Mouse (Mus musculus) B cell, adult 2 months (primary cell): Measurements from ENCODE around the gene Cars.
A peak's percentile ranks its signal among the peaks of the same experiment; 100 is the strongest.
"Not testable (repeated sequence)": the region's sequence is repeated elsewhere in the genome, so short reads cannot be mapped to it uniquely, and the experiment has no call there.

Source experiments
- DNase-seq, 2 experiments: peaks; one replicate each; pipeline ENCODE4 v3.0.0; 2022

Cars gene

DNA sequence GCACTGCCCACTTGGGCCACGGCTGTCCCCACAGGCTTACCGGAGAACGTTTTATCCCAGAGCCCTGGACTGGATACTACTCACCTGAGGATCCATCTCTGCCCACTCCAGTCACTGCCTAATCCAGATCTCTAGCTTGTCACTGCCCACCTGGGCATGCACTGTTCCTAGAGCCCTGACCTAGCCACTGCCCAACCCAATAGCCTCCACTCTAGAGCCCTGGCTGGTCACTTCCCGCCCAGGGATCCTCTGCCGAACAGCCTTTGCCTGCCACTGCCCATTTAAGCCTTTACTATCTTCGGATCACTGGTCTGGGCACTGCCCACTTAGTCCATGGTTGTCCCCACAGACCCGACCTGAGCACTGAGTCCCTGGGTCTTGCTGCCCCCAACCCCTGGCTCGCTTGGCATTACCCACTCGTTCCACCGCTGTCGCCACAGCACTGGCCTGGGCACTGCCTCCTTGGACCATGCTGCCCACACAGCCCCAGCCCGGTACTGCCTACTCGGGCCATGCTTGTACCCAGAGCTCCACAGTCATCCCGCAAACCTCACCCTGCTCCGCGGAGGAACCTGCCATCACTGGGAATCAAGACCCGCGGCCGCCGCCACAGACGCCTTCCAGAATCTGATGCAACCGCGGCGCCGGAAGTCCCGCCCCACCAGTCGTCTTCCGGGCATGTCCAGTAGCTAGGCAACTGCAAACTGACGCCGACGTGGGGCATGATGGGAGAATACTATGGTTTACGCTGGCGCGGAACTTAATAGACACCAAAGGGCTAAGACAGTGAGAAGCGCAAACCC is at the start of gene Cars:
Gene Cars (minus strand): TSS at position 663 of the 803 bp plus-strand sequence.
- peak; percentile 97 for DNase-seq

DNA sequence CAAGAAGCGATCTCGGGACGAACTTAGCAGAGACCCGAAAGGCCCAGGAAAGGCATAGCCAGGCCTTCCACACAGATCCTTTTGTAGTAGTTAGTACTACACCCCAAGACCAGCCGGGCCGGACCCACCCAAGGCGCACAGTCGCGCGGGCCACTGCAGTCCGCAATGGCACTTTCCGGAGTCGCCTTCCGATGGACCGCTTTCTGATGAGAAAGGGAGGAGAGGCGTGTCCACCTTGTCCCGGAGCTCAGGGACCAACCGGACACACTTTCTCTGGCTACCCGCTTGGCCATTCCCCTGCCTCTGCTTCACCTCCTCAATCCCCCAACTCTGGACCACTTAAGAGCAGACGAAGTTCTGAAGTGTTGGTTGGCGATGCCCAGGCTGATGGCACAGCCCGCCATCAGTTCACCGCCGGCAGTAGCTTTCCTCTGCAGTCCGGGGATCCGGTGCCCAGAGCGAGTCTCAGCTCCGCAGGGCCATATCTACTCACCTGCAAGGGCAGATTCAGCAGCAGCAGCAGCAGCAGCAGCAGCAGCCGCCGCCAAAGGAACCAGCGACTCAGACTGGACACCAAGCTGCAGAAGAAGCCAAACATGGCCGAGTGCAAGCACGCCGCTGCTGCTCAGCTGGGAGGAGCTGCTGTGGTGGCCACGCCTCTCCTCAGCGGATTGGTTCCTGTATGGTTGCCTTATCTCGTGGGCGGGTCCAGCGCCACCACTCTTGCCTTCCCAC is 49.3 kb upstream of the Cars start, which contains the start of gene Tnfrsf22:
Gene Tnfrsf22 (minus strand): TSS at position 628 of the 735 bp plus-strand sequence.
- peak; percentile 85 to 88 for DNase-seq

DNA sequence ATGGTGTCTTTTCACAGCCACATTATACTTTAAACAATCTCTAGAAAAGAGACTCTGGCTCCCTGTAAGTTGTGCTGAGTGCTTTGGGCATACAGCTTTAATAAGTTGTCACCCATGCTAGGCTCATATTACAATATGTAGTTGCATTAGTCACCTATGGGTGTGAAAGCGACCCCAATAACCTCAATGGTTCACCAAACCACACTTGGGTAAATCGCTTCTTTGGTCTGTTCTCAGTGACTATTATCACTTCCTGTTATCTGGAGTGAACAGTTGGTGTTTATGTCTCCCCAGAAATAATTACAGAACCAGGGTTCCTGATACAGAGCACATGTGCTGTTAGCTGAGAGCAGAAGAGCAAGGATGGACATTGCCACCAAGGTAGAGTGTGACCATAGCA is 44.1 kb upstream of the Cars start:
- not testable (repeated sequence) for DNase-seq

DNA sequence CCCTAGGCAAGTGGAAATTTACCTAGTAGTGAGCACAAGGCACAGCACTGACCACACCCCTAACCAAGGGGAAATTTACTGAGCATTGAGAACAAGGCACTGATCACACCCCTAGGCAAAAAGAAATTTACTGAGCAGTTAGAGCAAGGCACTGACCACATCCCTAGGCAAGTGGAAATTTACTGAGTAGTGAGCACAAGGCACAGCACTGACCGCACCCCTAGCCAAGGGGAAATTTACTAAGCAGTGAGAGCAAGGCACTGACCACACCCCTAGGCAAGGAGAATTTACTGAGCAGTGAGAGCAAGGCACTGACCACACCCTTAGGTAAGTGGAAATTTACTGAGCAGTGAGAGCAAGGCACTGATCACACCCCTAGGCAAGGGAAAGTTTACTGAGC is 36.8 kb upstream of the Cars start:
- no peak for DNase-seq

DNA sequence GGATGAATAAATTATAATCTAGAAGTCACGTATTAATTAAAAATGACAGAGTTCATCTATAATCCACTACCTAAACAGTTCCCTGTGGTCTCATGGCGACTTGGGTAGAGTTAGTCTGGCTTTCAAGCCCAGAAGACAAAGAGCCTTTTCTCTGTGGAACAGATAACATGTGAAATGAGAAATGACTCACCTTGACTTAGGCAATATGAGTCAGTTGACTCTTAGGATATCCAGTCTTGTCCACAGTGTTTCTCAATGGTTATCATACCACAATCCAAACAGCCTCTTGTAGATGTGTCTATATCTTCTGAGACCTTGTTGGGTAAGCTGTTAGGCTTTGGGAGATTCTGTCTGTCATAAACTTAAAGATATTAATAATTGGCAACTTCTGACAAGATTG is 31.6 kb upstream of the Cars start:
- no peak for DNase-seq

DNA sequence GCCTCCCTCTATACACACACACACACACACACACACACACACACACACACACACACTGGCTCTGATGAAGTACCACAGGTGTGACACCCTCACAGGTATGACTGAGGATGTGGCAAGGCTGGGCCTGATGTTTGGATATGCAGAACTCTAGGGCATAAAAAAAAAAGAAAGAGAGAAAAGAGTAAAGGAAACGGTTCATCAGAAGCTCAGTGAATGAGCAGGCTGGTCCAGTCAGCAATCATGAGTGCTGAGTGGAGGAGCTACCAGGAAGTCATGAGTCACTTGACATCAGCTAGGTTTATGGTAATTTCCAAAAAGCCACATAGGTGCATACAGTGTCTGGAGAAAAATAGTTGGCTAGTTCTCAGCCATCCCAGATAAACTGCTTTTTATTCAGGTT is 29.6 kb upstream of the Cars start:
- peak in 1 of 2 experiments; percentile 14 for DNase-seq

DNA sequence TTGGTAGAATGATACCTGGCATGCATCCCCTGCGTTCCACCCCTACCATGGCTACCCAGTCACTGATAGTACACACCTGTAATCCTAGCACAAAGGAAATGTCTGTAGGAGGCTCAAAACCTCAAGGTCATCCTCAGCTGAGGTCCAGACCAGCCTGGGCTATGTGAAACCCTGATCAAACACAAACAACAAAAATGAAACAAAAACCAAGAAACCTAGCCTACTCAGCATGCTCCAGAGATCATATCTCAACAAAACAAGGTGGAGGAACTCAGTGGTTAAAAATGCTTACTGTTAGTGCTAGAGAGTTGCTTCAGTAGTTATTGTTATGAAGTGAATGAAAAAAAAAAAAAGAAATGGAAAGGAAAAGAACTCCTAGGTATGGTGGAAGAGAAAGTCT is 28.6 kb upstream of the Cars start, which contains the start of gene Tnfrsf26:
Gene Tnfrsf26 (minus strand): TSS at position 183 of the 400 bp plus-strand sequence.
- peak in 1 of 2 experiments; percentile 23 for DNase-seq

DNA sequence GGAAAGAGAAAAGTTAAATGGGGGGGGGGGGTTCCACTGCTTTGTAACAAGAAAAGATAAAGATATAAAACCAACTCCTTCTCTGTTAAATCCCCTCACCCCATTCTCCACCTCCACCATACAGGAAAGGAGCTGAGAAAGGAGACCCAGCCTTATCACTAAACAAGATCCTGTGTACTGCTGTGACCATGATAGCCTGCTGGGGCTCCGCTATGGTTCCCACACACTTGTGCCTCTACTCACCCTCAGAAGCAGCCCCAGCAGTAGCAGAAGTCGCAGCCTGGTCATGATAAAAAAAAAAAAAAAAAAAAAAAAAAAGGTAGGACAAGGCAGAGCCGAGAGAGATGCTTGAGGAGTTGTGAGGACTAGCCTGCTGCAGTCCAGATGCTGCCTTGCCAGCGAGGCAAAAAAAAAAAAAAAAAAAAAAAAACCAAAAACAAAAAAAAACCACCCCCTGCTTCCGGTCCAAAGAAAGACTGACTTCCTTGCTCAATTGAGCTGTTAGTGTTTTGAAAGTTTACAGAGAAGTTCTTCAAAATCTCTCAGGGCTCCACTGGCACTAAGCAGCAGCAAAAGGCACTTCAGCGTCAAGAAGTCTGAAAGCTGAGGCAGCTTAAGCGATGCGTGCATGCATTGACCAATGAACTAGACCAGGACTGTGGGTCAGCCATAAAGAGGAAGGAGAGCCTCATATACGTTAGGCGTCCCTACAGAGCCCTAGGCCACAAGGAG is 27.8 kb upstream of the Cars start:
- DNase-seq, result peak; percentile 44 to 50

DNA sequence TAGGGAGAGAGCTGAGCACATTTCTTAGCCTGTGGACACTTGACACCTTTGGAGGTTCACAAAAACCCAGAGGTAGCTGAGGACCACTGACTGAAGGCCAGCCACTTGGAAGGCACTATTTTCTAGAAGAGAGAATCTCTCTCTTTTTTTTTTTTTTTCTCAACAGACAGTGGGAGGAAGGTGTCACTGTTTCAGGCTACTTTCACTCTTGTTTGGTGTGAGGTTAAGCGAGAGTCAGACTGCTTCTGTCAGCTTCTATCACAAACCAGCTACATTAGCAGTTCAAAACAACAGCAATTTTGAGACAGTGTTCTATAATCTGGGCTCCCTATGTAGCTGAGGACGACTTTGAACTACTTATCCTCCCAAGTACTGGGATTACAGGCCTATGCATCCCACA is 26.3 kb upstream of the Cars start:
- no peak for DNase-seq

DNA sequence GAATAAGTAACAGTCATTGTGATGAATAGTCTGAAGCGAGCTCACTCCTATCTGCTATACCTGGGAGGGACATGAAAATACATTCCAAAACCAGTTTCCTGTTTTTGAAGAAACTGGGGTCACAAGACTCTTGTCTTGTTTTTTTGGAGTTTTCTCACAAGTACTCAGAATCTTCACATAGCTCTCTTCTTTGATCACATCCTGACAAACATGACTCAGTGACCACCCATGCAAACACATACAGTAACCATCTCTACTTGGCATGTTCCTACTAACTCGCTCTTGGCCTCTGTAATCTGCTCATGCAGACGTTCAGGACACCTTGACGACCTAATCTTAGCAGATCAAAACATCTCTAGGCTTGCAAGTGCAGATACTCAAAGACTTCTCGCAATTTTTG is 25.3 kb upstream of the Cars start:
- no peak for DNase-seq

DNA sequence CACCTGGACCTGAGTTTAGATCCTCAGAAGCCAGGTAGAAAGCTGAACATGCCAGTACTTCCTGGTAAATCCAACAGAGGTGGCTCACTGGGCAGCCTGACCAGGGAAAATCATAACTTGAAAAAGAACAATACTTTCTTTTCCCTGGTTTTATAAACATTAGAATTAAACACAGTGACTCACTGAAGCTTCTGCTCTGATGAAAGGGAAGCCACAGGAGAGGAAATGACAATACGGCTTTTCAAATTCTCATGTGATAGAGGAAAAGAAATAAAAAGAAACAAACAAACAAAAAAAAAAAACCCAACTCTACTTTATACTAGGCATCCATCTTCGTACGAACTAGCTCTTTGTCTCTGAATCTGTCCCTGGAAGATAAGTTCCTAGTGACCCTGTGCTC is 24.7 kb upstream of the Cars start:
- DNase-seq, result no peak

DNA sequence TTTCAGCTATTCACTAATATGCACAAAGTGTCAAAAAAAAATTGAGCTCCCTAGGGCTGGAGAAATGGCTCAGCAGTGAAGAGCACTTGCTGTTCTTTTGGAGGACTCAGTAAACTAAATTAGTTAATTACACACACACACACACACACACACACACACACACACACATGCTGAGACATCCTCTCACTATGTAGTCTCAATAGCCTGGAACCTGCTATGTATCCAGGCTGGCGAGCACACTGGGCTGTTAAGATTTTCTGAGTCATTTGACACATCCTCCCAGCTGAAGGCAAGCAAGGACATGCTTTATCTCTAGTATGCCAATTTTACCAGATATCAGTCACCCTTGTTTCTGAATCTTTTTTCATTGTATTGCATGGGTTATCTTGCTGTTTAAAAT is 21.1 kb upstream of the Cars start:
- DNase-seq, result no peak

DNA sequence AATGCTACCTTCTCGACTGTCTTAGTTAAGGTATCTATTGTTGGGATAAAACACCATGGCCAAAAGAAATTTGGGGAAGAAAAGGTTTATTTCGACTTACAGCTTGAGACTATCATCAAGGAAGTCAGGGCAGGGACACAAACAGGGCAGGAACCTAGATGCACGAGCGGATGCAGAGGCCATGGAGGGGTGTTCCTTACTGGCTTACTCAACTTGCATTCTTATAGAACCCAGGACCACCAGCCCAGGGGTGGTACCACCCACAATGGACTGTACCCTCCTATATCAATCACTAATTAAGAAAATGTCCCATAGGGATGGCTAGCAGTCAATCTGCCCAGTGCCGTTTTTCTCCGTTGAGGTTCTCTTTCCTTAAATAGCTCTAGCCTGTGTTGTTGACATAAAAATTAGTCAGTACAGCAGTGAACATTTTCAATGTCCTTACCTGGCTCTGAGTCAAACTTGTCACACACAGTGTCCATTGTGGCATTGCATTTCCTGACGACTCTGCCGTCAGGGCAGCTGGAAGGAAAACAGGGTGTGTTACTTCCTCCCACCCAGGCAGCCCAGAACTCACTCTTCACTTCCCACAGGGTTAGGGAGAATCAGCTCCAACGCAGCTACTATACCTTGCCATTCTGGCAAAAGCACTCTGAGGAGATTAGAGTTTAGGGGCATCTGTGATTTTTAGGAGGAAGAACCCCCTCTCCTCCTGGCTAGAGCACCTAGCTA is 14.7 kb upstream of the Cars start:
- no peak for DNase-seq

DNA sequence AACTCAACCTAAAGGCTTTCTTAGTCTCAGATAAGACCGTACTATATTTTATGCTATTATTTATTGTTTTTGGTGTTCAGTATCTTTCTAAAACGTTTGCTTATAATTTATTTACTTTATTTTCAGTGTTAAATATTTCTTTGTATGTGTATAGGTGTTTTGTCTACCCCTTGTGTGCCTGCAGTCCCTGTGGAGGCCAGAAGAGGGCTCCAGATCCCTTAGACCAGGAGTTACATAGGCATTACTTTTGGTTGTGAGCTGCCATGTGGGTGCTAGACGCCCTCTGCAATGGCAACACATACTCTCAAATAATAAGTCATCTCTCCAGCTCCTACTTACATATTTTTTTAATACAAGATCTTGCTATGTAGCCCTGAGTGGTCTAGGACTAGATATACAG is 12.3 kb upstream of the Cars start:
- DNase-seq, result peak; percentile 49 to 54

DNA sequence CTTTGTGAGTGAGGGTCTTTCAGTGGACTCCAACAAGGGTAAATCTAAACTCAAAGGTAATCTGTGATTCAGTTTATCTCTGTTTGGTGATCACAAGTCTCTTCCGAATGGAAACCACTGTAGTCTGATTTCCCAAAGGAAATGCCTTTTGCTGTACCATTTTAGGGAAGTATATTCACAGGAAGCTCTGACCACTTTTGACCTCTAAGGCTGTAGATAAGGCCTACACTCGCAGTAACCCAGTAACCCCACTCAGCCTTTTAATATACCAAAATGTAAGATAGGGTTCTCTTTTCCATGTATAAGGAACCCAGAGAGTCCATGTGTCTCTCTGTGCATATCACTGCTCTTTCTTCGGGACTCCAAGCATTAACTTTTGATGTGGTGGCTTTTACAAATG is 5.4 kb upstream of the Cars start:
- no peak for DNase-seq

DNA sequence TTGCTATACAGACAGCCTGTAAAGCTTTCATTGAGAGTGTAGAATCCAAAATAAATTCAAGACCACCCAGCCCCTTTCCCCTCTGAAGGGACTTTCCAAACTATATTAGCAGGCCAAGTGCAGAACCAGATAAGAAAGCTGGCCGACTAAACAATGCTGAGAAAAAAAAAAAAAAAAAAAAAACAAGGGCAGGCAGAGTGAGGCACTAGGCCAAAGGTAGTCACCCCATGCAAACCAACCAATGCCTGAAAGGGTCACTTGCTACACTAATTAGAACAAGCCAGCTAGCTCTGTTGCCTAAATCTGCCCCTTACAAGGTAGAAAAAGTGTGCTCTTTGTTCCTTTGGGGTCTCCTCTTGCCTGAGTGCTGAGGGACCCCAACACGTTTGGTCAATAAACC is 5.0 kb upstream of the Cars start:
- no peak for DNase-seq

DNA sequence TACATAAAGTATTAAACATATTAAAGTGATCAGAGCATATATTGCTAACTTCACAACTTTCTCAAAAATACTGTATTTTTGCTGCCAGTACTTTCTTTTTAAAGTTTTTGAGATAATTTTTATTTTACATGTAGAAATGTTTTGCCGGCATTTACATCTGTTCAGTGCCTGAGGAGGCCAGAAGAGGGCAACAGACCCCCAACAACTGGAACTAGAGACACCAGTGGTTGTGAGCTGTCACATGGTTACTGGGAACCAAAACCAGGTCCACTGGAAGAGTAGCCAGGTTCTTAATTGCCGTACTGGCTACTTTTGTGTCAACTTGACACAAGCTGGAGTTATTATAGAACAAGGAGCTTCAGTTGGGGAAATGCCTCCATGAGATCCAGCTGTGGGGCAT is 1.8 kb upstream of the Cars start:
- DNase-seq, result peak; percentile 21 to 35

DNA sequence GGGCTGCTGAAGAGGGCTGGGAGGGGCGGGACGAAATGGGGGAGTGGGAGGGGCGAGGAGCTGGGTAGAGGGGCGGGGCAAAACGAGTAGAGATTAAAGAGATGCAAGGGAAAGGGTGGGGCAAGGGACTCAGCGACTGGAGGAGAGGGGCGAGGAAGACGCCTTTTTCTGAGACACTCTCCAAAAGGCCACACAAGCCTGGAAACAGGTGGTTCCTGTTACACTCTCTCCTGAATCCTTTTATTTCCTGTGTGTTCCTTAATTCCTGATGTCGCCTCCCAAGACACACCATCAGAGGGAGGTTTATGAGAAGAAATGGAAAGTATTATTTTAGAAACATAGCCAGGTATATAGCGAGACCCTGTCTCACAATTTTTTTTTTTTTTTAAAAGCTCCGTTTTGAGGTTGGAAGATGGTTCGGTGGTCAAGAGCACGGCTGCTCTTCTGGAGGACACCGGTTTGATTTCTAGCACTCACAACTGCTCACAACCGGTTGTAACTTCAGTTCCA is 396 bp upstream of the Cars start:
- DNase-seq, result no peak

DNA sequence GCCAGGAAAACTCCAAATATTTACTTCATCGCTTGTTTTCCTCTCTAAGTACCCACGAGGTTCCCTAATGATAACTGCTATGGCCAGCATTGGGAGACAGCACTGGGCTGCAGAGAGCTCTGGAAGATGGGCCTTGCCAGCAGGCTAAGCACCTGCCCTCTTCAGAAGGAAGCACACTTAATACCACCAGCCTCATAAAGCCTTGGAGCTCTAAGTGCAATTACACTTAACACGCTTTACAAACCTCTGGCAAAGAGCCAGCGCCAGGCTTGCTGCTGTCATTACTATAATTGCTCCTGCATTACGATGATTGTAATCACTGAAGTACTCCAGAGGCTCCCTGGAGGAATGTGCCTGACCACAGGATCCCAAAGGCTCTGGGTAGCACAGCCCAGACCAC is 5.0 kb downstream of the Cars start:
- DNase-seq, result no peak

DNA sequence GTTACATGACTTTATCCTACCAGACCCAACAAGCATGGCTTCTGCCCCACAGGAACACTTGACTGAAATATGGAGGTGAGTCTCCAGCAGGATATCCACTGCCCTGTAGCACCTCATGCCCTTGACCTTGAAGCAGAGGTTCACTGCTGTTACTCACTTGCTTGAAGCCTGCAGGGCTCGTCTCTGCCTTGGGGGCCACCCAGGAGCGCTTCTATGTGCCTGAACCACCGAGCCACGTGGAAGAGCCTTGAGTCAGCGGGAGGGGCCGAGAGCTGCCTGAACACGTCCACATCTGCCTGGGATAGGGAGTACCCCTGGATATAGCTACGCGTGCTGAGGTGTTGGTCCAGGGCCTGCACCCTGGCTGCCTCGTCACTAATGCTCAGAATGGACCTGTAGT is 7.6 kb downstream of the Cars start:
- no peak for DNase-seq

DNA sequence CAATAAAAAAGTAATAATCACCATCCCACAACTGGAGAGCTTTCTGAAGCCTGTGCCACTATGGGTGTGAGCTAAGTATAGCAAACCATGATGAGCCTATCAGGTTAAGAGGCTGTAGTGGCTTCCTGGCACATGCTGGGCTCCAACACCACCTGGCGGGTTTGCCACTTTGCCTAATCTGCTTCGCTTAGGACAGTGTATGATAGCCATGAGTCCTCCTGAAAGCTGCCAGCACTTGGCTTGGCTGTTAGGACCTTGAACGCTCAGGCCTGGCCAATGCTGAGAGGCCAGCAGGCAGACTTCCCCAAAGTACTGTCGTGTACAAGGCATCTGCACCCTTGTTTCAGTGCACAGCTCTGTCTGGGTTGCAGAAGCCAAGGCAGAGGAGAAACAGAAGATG is 11.9 kb downstream of the Cars start:
- DNase-seq, result no peak

DNA sequence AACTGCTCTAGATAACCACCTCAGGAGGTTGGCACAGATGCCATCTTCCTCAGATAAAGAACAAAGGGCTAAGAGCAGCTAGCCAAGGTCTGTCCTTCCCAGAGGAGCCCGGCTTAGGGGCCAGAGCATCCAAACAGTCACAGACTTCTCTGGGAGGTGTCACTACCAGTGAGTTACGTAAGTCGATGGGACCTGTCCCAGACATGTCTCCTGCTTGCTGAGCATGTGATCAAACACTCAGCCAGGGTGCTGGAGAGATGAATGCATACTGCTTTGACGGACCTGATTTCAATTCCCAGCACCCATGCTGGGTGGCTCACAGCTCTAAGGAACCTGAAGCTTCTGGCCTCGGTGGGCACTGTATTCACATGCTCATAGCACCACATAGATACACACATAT is 12.3 kb downstream of the Cars start:
- DNase-seq, result no peak

DNA sequence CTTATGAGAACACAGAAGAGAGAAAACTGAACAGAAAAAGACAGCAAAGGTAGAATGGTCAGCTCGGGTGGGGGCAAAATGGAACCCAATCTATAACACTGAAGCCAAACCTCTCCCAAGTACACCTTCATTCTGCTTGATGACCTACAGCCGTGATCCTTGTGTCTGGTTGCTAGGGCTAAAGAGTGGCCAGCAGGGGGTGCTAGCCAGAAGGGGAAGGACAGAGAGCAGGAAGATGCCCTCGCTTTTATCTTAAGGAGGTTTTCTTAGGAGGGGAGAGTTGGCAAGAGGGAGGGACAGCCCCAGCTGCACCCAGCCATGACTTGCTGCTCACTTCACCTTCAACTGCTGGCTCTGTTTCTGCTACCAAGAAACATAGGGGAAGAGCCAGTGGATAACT is 15.9 kb downstream of the Cars start:
- peak; percentile 83 to 85 for DNase-seq
